Mouse (Mus musculus) embryo, embryonic 10 days (tissue): Measurements from ENCODE around the gene Srrm2.

Experiments used
- DNase-seq: peaks from one replicate; pipeline ENCODE4 v3.0.0-alpha.2; 2015; ENCODE audit warnings: low spot score

Srrm2 gene

GRCm38 (mm10) chr17:23857193-23857592 lies 66.9 kb downstream of the Srrm2 start:
- DNase-seq = no peak

GRCm38 (mm10) chr17:23857913-23858312 lies 67.6 kb downstream of the Srrm2 start:
- no peak for DNase-seq

GRCm38 (mm10) chr17:23862926-23863325 lies 72.6 kb downstream of the Srrm2 start:
- DNase-seq = no peak

GRCm38 (mm10) chr17:23867756-23868155 lies 77.4 kb downstream of the Srrm2 start, which contains the start of gene Prss21:
TSS of gene Prss21 (plus strand) at chr17:23868056.
- no peak for DNase-seq

GRCm38 (mm10) chr17:23868513-23868912 lies 78.2 kb downstream of the Srrm2 start:
- no peak for DNase-seq
